9 mouse cellular contexts compared by ENCODE assay signal in genomic region chr5:53672352-53672751, GRCm38 (mm10). TPM values are rescaled to one million over a fixed set of nuclear protein-coding genes. Genes with fewer than 3 reads are reported as not detected.
DNase-seq lines count a peak whose midpoint lies in the region; ATAC-seq and TF ChIP-seq lines count a peak whose summit lies in the region.
"Had no signal": no experiment of that assay in that cellular context is flagged by ENCODE, and none has a peak within 500 bp of the region (broad histone marks: within the 10 kb centered on the region; RNA-seq: fewer than 3 reads in every experiment).

No protein-coding gene starts in this region.

- in situ Hi-C loops in CH12.LX (cut with MboI; ENCODE audit: low pct_ligation_motif_present, low pct_unique_long_range_greater_than_20kb, low sequenced_read_pairs) = loop anchor here (10.0 kb wide), 1 partner anchor 328 kb away; no protein-coding TSS in a partner anchor

- ATAC-seq in heart, postnatal 0 days (ENCODE audit: insufficient read depth, low read depth) = peak; percentile 85
- peak; percentile 36; the same call in 1 of the 2 replicates for ATAC-seq in liver, postnatal 0 days

- TF ChIP-seq CTCF in CH12.LX (conservative IDR thresholded peaks at IDR 0.05 in 1 of 2, IDR thresholded peaks at IDR 0.05 in 1 of 2; ENCODE audit: low read depth in 2 of 2, low read length in 2 of 2) = peak; percentile 76 to 87
- peak; percentile 82 for TF ChIP-seq CTCF in brain, embryonic 14.5 days (IDR thresholded peaks at IDR 0.05; ENCODE audit: borderline replicate concordance, extremely low read depth, insufficient read depth, insufficient read length)
- peak; percentile 85 for TF ChIP-seq CTCF in heart, postnatal 0 days (IDR thresholded peaks at IDR 0.05; ENCODE audit: low read depth)
- TF ChIP-seq CTCF in liver, postnatal 0 days (IDR thresholded peaks at IDR 0.05; ENCODE audit: low read depth) = peak; percentile 80
- TF ChIP-seq CTCF in olfactory bulb, adult 2 months (IDR thresholded peaks at IDR 0.05; ENCODE audit: insufficient read depth, low read depth, low read length) = peak; percentile 46; the same call in 1 of the 2 replicates

- DNase-seq in CH12.LX (ENCODE audit: extremely low read depth) = peak; percentile 83
- DNase-seq in brain, embryonic 14.5 days (ENCODE audit: low read depth) = peak; percentile 82
- DNase-seq in forebrain, embryonic 10.5 days (ENCODE audit: extremely low spot score, low spot score) = peak; percentile 80
- DNase-seq in heart, postnatal 0 days (ENCODE audit: low spot score) = peak; percentile 50
- peak; percentile 74 to 87 for DNase-seq in kidney, postnatal 25 days
- peak; percentile 64 for DNase-seq in liver, postnatal 0 days
- DNase-seq in thymus, postnatal 0 days (ENCODE audit: low spot score) = peak; percentile 68

- H3K27me3 ChIP-seq in CH12.LX (replicated peaks) = no peaks in the 10 kb centered on the region
- H3K27me3 ChIP-seq in forebrain, embryonic 10.5 days (ENCODE audit: poor library complexity, severe bottlenecking) = no peaks in the 10 kb centered on the region
- H3K27me3 ChIP-seq in heart, postnatal 0 days (ENCODE audit: control insufficient read depth, insufficient read depth, low read length) = no peaks in the 10 kb centered on the region
- H3K27me3 ChIP-seq in liver, postnatal 0 days (ENCODE audit: insufficient read depth, low read length) = no peaks in the 10 kb centered on the region

- H3K4me1 ChIP-seq in CH12.LX (ENCODE audit: control insufficient read depth in 1 of 2, insufficient read depth in 2 of 2) = peaks cover 0 to 4% of the 10 kb centered on the region in 2 experiments; a peak in 1 of 4 replicates
- peaks cover 5% of the 10 kb centered on the region; the same call in 1 of the 2 replicates for H3K4me1 ChIP-seq in forebrain, embryonic 10.5 days
- H3K4me1 ChIP-seq in heart, postnatal 0 days (ENCODE audit: control insufficient read depth, insufficient read depth) = no peaks in the 10 kb centered on the region
- peaks cover 6% of the 10 kb centered on the region; the same call in 1 of the 2 replicates for H3K4me1 ChIP-seq in liver, postnatal 0 days (ENCODE audit: insufficient read depth)
- H3K4me1 ChIP-seq in olfactory bulb, adult 2 months (ENCODE audit: control insufficient read depth, insufficient read depth, low read length) = no peaks in the 10 kb centered on the region

- no peaks in the 10 kb centered on the region for H3K36me3 ChIP-seq in CH12.LX (replicated peaks in 1 of 2; ENCODE audit: control insufficient read depth in 1 of 2, insufficient read depth in 1 of 2, low read length in 1 of 2)
- no peaks in the 10 kb centered on the region for H3K36me3 ChIP-seq in forebrain, embryonic 10.5 days (replicated peaks)
- H3K36me3 ChIP-seq in heart, postnatal 0 days (replicated peaks; ENCODE audit: control insufficient read depth, insufficient read depth, low read length) = no peaks in the 10 kb centered on the region
- H3K36me3 ChIP-seq in liver, postnatal 0 days (replicated peaks; ENCODE audit: insufficient read depth, low read length) = no peaks in the 10 kb centered on the region

- no peak for TF ChIP-seq EP300 in CH12.LX (IDR thresholded peaks at IDR 0.05; ENCODE audit: low read length)
- no peak for TF ChIP-seq EP300 in heart, postnatal 0 days (IDR thresholded peaks at IDR 0.05; ENCODE audit: low read depth)
- TF ChIP-seq EP300 in liver, postnatal 0 days (IDR thresholded peaks at IDR 0.05; ENCODE audit: low read depth) = no peak

- peak; percentile 90 for TF ChIP-seq RAD21 in CH12.LX (IDR thresholded peaks at IDR 0.05; ENCODE audit: low read depth, low read length)

- H3K4me3 ChIP-seq in CH12.LX (replicated peaks in 1 of 3; ENCODE audit: low read depth in 2 of 3, low read length in 2 of 3, poor library complexity in 1 of 3) = no peak overlapping the region
- no peak overlapping the region for H3K4me3 ChIP-seq in forebrain, embryonic 10.5 days
- no peak overlapping the region for H3K4me3 ChIP-seq in heart, postnatal 0 days (ENCODE audit: low read depth, low read length)
- H3K4me3 ChIP-seq in liver, postnatal 0 days (ENCODE audit: low read depth, low read length) = no peak overlapping the region
- H3K4me3 ChIP-seq in olfactory bulb, adult 2 months (ENCODE audit: insufficient read depth, low read depth, low read length) = no peak overlapping the region

- H3K27ac ChIP-seq in CH12.LX (ENCODE audit: insufficient read depth, low read depth) = no peak overlapping the region
- no peak overlapping the region for H3K27ac ChIP-seq in forebrain, embryonic 10.5 days
- H3K27ac ChIP-seq in heart, postnatal 0 days (ENCODE audit: low read depth) = no peak overlapping the region
- H3K27ac ChIP-seq in liver, postnatal 0 days (ENCODE audit: low read depth) = no peak overlapping the region
- H3K27ac ChIP-seq in olfactory bulb, adult 2 months (ENCODE audit: insufficient read depth, low read depth, low read length) = no peak overlapping the region

- dilution Hi-C loops in CH12.LX (cut with MboI; ENCODE audit: extremely low pct_ligation_motif_present, extremely low pct_unique_long_range_greater_than_20kb, low sequenced_read_pairs) = no loop called here

- TF ChIP-seq POLR2A in CH12.LX (IDR thresholded peaks at IDR 0.05; ENCODE audit: low read depth, low read length) = no peak
- no peak for TF ChIP-seq POLR2A in brain, embryonic 14.5 days (IDR thresholded peaks at IDR 0.05; ENCODE audit: borderline replicate concordance, extremely low read depth, insufficient read depth, insufficient read length, poor library complexity, severe bottlenecking)
- TF ChIP-seq POLR2A in olfactory bulb, adult 2 months (IDR thresholded peaks at IDR 0.05; ENCODE audit: insufficient read depth, low read depth, low read length) = no peak

- H3K79me2 ChIP-seq in CH12.LX (replicated peaks; ENCODE audit: control insufficient read depth, extremely low read depth, insufficient read depth, poor library complexity, severe bottlenecking) = no peaks in the 10 kb centered on the region

- peaks cover 13% of the 10 kb centered on the region for H3K9me3 ChIP-seq in CH12.LX (replicated peaks; ENCODE audit: low read length)
- no peaks in the 10 kb centered on the region for H3K9me3 ChIP-seq in forebrain, embryonic 10.5 days
- H3K9me3 ChIP-seq in heart, postnatal 0 days (replicated peaks; ENCODE audit: control insufficient read depth, low read length) = no peaks in the 10 kb centered on the region
- H3K9me3 ChIP-seq in liver, postnatal 0 days (ENCODE audit: low read length) = no peaks in the 10 kb centered on the region

- 30% methylated on average over 5 of the region's 5 CpGs for WGBS in forebrain, embryonic 10.5 days
- WGBS in heart, postnatal 0 days = 20% methylated on average over 5 of the region's 5 CpGs
- 26% methylated on average over 5 of the region's 5 CpGs for WGBS in liver, postnatal 0 days (ENCODE audit: insufficient replicate concordance)
- whole genome bisulfite sequencing in olfactory bulb, adult 2 months = 22% methylated on average over 5 of the region's 5 CpGs

- H3K4me2 ChIP-seq in CH12.LX (ENCODE audit: insufficient read depth, low read depth, poor library complexity, severe bottlenecking) = 0 out of 2 replicates have a peak overlapping the region, but pooled peaks have one; percentile 30
- H3K4me2 ChIP-seq in heart, postnatal 0 days (ENCODE audit: low read depth, low read length) = no peak overlapping the region
- no peak overlapping the region for H3K4me2 ChIP-seq in liver, postnatal 0 days (ENCODE audit: low read depth, low read length)

- H3K9ac ChIP-seq in CH12.LX (ENCODE audit: insufficient read depth, low read depth) = no peak overlapping the region
- H3K9ac ChIP-seq in heart, postnatal 0 days (replicated peaks; ENCODE audit: low read depth, low read length) = no peak overlapping the region
- no peak overlapping the region for H3K9ac ChIP-seq in liver, postnatal 0 days (replicated peaks)

TF ChIP-seq in CH12.LX, 34 proteins besides CTCF, POLR2A, EP300 and RAD21:
- 0 out of 2 replicates have a peak, but pooled peaks have one; percentile 59 for TF ChIP-seq MAX (IDR thresholded peaks at IDR 0.05; ENCODE audit: low read length)
- peak; percentile 39; the same call in 1 of the 2 replicates for TF ChIP-seq MAZ (IDR thresholded peaks at IDR 0.05; ENCODE audit: low read depth, low read length)
- peak; percentile 90 for TF ChIP-seq MYC (IDR thresholded peaks at IDR 0.05; ENCODE audit: low read depth, low read length)
- peak; percentile 86 for TF ChIP-seq ZC3H11A (IDR thresholded peaks at IDR 0.05; ENCODE audit: low read depth, low read length)
- no peak for TF ChIP-seq BHLHE40 (IDR thresholded peaks at IDR 0.05; ENCODE audit: low read depth, low read length)
- no peak for TF ChIP-seq JUND (conservative IDR thresholded peaks at IDR 0.05; ENCODE audit: low read depth, low read length)
- peak; percentile 96 for TF ChIP-seq SMC3 (IDR thresholded peaks at IDR 0.05; ENCODE audit: low read depth, low read length)

RNA-seq across cellular contexts. Expression of gene Cckar, which starts 35.2 kb away (rescaled TPM):
- total RNA-seq in CH12.LX (2012; rRNA removed) (not detected in 2 replicates), CH12.LX (2014; rRNA removed) (not detected in 2 replicates)
- not detected in 2 replicates for polyA plus RNA-seq in CH12.LX (2012; ENCODE audit: insufficient read length, low read depth)
- polyA plus RNA-seq in brain, embryonic 14.5 days (2012; rRNA removed) = 1.0 and 1.9 TPM in 2 replicates
- 0.34 and 1.1 TPM in 2 replicates for polyA plus RNA-seq in forebrain, embryonic 10.5 days (2016; fragmentation: Nextera tagmentation; extraction: Ambion mirVana)
- total RNA-seq in heart, postnatal 0 days (2014; rRNA removed; ENCODE audit: low replicate concordance) = not detected in 2 replicates
- 0.05 and 0.56 TPM in 2 replicates for polyA plus RNA-seq in heart, postnatal 0 days (2015; fragmentation: Nextera tagmentation; extraction: Ambion mirVana)
- 0.12 and 0.19 TPM in 2 replicates for polyA plus RNA-seq in liver, postnatal 0 days (2015; fragmentation: Nextera tagmentation; extraction: Ambion mirVana)
- polyA plus RNA-seq in olfactory bulb, adult 2 months (2012; ENCODE audit: insufficient read depth, insufficient read length, low replicate concordance, missing spikeins) = not detected in 2 replicates
- polyA plus RNA-seq in thymus, postnatal 0 days (2015; fragmentation: Nextera tagmentation; extraction: Ambion mirVana) = 0.17 TPM in 1 of 2 replicates, not detected in the other
- polyA plus RNA-seq: gonadal fat pad, adult 2 months had no signal
